Mouse (Mus musculus) granulocyte monocyte progenitor cell, adult 5-6 weeks (primary cell): ENCODE measurements at regions not wholly inside any gene's neighbourhood (a gene's known extent, or its start where the extent isn't known, plus 50 kb on each side); places are given as distances from the start of the nearest gene placed in this dataset.

Experiments
- ATAC-seq: replicated peaks from 2 replicates; pipeline ENCODE4 v1.8.0; 2016; ENCODE audit warnings: mild to moderate bottlenecking, moderate TSS enrichment, inconsistent platforms; ENCODE audit not compliant: poor library complexity, severe bottlenecking

DNA sequence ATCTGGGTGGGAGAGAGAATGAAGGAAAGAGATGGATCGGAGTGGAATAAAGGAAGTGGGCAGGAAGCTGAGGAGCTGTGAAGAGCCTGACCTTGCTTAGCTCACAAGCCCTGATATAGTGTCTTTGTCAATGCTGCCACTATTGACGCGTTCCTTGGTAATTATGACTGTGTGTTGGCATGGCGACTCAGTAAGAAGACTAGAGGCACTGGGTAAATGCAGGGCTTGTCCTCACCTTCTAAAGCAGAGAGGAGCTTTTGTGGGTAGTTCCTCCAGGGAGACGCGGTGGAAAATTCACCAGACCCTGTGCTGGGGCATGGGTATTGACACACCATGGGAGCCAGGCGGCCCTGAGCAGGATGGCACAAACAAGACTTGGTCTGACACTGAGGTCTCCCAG, 52.8 kb upstream of the Polg start:
- no peak for ATAC-seq

DNA sequence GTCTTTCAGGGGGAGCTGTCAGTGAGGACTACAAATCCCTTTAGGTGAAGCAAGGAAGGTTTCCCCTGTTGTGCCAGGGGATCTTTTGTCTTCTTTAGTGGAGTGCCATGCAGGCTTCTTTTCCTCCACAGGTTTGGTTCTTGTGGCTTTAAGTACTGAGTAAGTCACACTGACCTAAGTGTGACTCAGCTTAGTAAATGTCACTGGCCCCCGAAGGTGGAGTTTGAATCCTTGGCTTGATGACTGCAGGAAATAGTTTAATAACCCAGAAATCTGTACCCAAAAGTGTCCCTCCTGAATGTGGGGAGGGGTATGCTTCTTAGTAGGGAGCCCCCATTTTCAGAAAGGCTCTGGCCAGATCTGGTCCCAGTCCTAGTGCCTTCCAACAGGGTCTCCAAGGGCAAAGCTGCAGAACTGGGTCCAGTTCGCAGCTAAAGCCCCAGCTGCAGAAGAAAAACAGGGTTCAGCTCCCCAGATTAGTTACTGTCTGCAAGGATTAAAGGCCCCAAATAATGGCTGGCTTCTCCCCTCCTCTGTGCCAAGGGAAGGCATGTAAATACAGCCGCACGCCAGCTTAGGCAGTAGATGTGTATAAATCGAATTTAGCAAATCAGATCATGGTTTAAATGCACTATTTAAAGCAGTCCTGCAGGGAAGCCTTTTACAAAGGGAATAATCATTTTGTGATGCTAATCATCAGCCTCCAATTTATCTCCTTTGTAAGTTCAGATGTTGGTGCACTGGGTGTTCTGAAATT, 51.6 kb upstream of the Polg start:
- ATAC-seq = no peak

DNA sequence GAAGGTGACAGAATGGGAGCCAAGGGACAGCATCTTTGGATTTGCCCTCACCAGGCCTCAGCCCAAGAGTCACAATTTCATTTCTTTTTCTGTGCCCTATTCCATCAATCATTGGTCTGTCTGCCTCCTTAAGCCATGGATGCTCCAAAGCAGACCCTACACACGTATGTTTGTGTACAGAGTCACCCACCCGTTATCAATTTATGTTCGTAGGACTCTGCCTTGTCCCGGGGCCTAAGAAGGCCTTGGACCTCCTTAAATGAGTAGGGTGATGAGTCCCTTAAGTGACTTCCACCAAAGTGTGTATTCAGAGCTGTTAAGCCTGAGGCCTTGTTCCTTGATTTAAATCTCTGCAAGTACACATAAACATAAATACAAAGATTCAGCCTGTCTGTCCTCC, 50.1 kb upstream of the Polg start:
- no peak for ATAC-seq
